Mouse (Mus musculus): ENCODE measurements around the gene C2cd5. TPM values are rescaled to one million over a fixed set of nuclear protein-coding genes. Genes with fewer than 3 reads are reported as not detected.

The C2cd5 gene
- total and polyA plus RNA-seq, 2 experiments from 2014 or later = 22.9 to 41.4 TPM

DNA sequence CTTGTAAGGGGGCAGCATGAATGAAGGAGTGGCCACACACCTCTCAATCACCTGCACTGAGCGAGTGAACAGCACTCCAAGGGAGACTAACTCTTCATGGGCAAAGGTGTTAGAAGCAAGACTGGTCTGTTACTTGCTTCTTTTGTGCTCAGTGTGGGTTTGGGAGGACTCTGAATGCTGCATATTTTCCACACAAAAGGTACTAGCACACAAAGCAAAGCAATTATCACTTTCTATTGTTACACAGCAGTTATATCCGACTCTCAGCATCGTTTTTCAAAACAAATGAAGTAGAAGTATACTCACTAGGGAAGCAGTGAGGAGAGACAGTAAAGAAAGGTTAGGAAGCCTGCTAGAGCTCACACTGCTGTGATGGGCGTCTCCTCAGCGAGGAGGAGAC, 48.4 kb downstream of the C2cd5 start:
- H3K9me3 ChIP-seq (ENCODE audit: low read length) = no peaks in the 10 kb centered on the region
- peaks cover 19% of the 10 kb centered on the region; the same call in 1 of the 2 replicates for H3K36me3 ChIP-seq (ENCODE audit: insufficient read depth, low read length)
- H3K4me3 ChIP-seq (ENCODE audit: low read depth, low read length) = no peak overlapping the region
- no peak overlapping the region for H3K9ac ChIP-seq (replicated peaks; ENCODE audit: low read length, poor library complexity, severe bottlenecking)
- no peaks in the 10 kb centered on the region for H3K27me3 ChIP-seq (ENCODE audit: insufficient read depth, low read length)
- DNase-seq (ENCODE audit: low spot score) (no peak), ATAC-seq (ENCODE audit: low FRiP score) (no peak)
- TF ChIP-seq CTCF (IDR thresholded peaks at IDR 0.05) = no peak
- no peak overlapping the region for H3K4me2 ChIP-seq (ENCODE audit: low read depth, low read length, poor library complexity, severe bottlenecking)
- no peak overlapping the region for H3K27ac ChIP-seq (ENCODE audit: low read depth, low read length)
- WGBS = 93% methylated on average over 5 of the region's 5 CpGs
- H3K4me1 ChIP-seq (ENCODE audit: insufficient read depth, low read length) = no peaks in the 10 kb centered on the region

DNA sequence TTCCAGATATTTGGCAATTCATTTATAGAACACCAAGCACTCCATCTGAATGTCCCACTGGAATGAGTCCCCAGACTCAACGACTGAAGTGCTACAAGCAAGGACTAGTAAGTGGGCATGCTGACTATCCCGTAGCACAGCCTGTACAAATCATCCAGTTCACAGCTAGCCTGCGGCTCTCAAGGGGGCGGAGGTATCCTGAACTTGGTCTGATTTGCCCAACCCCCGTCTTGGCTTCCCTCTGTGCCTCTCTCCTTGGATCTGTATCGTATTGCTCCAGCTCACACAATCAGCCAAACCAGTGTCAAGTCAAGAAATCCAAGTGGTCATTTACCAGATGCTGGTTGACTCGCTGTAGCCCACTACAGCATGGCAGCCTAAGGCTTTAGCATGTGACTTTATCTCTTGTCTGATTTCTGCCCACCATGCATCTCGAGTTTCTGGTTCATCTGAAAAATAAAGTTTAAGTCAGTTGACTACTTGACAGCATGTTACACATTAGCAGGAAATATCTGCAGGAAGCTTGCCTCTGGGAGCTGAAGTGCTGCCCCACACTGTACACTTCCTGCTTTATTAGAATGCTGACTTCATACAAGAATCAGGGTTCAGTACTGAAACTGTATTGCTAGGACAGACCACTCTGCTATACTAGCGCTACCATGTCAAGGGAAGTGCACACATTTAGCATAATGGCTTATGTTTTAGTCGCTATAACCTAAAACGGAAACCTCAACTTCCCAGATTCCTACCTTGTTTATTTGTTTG, 50.0 kb downstream of the C2cd5 start:
- Histone ChIP-seq H3K4me1 (ENCODE audit: insufficient read depth, low read length) (no peaks in the 10 kb centered on the region), H3K27me3 (ENCODE audit: insufficient read depth, low read length) (no peaks in the 10 kb centered on the region), H3K27ac (ENCODE audit: low read depth, low read length) (no peak overlapping the region), H3K9me3 (ENCODE audit: low read length) (no peaks in the 10 kb centered on the region), H3K9ac (replicated peaks; ENCODE audit: low read length, poor library complexity, severe bottlenecking) (no peak overlapping the region), H3K36me3 (ENCODE audit: insufficient read depth, low read length) (peaks cover 19% of the 10 kb centered on the region; the same call in 1 of the 2 replicates), H3K4me3 (ENCODE audit: low read depth, low read length) (no peak overlapping the region), H3K4me2 (ENCODE audit: low read depth, low read length, poor library complexity, severe bottlenecking) (no peak overlapping the region)
- TF ChIP-seq CTCF (IDR thresholded peaks at IDR 0.05) = no peak
- DNase-seq (ENCODE audit: low spot score) (no peak), ATAC-seq (ENCODE audit: low FRiP score) (no peak)
- WGBS = 80% methylated on average over 11 of the region's 11 CpGs

DNA sequence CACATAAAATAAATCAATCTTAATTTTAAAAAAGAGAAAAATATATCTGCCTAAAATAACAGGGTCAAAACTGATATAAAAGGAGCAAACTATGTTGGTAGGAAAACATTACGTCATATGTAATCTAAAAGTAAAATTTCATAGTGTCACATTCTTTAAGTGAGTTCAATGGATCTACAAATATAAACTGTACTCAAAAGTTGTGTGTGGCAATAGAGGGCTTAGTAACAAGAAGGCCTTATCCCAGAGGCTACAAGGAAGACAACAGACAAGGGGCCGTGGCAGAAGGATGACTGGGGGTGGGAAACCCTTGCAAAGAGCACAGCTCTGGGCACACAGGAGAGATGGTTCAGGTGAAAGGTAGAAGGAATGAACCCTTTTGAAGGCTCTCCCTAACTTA, 50.8 kb downstream of the C2cd5 start:
- DNase-seq (ENCODE audit: low spot score) (no peak), ATAC-seq (ENCODE audit: low FRiP score) (no peak)
- H3K27ac ChIP-seq (ENCODE audit: low read depth, low read length) = no peak overlapping the region
- no peaks in the 10 kb centered on the region for H3K4me1 ChIP-seq (ENCODE audit: insufficient read depth, low read length)
- H3K36me3 ChIP-seq (ENCODE audit: insufficient read depth, low read length) = peaks cover 16% of the 10 kb centered on the region; the same call in 1 of the 2 replicates
- no peak for TF ChIP-seq CTCF (IDR thresholded peaks at IDR 0.05)
- H3K4me3 ChIP-seq (ENCODE audit: low read depth, low read length) = no peak overlapping the region
- H3K9me3 ChIP-seq (ENCODE audit: low read length) = no peaks in the 10 kb centered on the region
- no peak overlapping the region for H3K4me2 ChIP-seq (ENCODE audit: low read depth, low read length, poor library complexity, severe bottlenecking)
- no peaks in the 10 kb centered on the region for H3K27me3 ChIP-seq (ENCODE audit: insufficient read depth, low read length)
- WGBS = 91% methylated on average over 2 of the region's 2 CpGs
- H3K9ac ChIP-seq (replicated peaks; ENCODE audit: low read length, poor library complexity, severe bottlenecking) = no peak overlapping the region

DNA sequence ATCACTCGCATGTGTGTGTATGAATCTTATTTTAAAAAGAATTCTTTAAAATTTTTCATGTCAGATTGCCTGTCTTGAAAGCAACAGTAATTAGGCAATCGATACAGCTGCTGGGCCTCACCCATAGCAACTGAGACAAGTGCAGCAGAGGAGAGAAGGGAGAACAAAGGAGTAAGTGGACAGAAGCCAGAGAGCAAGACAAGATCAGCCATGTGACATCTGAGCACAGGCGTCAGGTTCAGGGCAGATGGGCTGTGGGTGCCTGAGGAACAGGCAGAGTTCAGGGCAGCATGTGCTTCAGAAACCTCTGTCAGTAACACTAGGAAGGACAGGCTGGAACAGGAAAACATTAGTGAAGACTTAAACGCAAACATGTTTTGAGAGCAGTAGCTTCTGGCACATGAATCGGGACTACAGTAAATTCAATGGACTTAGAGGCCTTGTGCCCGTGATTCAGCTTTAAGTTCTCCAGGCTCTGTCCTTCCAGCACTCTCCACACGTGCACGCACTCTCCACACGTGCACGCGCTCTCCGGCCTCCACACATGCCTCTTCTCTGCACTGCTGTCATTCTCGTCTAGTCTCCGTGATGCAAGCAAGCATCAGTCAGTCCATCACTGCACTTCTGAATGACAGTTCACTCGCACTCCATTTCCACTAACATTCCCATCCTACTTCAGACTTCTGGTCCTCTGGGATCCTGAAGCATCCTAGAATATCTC, 52.2 kb downstream of the C2cd5 start:
- Histone ChIP-seq H3K9me3 (ENCODE audit: low read length) (no peaks in the 10 kb centered on the region), H3K27me3 (ENCODE audit: insufficient read depth, low read length) (no peaks in the 10 kb centered on the region), H3K27ac (ENCODE audit: low read depth, low read length) (no peak overlapping the region), H3K4me1 (ENCODE audit: insufficient read depth, low read length) (no peaks in the 10 kb centered on the region), H3K4me2 (ENCODE audit: low read depth, low read length, poor library complexity, severe bottlenecking) (no peak overlapping the region), H3K4me3 (ENCODE audit: low read depth, low read length) (no peak overlapping the region), H3K9ac (replicated peaks; ENCODE audit: low read length, poor library complexity, severe bottlenecking) (no peak overlapping the region), H3K36me3 (ENCODE audit: insufficient read depth, low read length) (peaks cover 16% of the 10 kb centered on the region; the same call in 1 of the 2 replicates)
- DNase-seq (ENCODE audit: low spot score) (peak; percentile 6), ATAC-seq (ENCODE audit: low FRiP score) (no peak)
- no peak for TF ChIP-seq CTCF (IDR thresholded peaks at IDR 0.05)
- WGBS = 80% methylated on average over 15 of the region's 15 CpGs

DNA sequence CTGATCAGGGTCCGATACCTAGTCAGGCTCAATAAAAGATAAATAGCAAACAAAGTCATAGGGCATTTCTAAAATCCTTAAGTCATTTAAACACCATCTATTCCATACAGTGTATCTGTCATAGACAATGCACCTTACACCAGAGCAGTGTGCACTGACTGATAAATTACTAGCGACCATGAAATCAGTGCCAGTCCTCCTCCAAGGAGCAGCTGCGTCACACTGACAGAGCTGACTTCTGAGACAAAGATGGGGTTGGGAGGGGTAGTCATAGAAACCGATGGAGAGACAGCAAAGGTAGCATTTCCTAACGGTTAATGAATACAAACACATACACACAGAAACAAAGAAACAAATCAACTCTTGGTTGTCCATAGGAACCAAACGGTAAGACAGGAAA, 58.4 kb downstream of the C2cd5 start:
- Histone ChIP-seq H3K27me3 (ENCODE audit: insufficient read depth, low read length) (no peaks in the 10 kb centered on the region), H3K4me2 (ENCODE audit: low read depth, low read length, poor library complexity, severe bottlenecking) (no peak overlapping the region), H3K4me1 (ENCODE audit: insufficient read depth, low read length) (no peaks in the 10 kb centered on the region), H3K4me3 (ENCODE audit: low read depth, low read length) (no peak overlapping the region), H3K9me3 (ENCODE audit: low read length) (no peaks in the 10 kb centered on the region), H3K36me3 (ENCODE audit: insufficient read depth, low read length) (peaks cover 18% of the 10 kb centered on the region), H3K27ac (ENCODE audit: low read depth, low read length) (no peak overlapping the region), H3K9ac (replicated peaks; ENCODE audit: low read length, poor library complexity, severe bottlenecking) (no peak overlapping the region)
- 66% methylated on average over 6 of the region's 6 CpGs for WGBS
- DNase-seq (ENCODE audit: low spot score) = peak; percentile 19
- ATAC-seq (ENCODE audit: low FRiP score) = no peak
- TF ChIP-seq CTCF (IDR thresholded peaks at IDR 0.05) = no peak

DNA sequence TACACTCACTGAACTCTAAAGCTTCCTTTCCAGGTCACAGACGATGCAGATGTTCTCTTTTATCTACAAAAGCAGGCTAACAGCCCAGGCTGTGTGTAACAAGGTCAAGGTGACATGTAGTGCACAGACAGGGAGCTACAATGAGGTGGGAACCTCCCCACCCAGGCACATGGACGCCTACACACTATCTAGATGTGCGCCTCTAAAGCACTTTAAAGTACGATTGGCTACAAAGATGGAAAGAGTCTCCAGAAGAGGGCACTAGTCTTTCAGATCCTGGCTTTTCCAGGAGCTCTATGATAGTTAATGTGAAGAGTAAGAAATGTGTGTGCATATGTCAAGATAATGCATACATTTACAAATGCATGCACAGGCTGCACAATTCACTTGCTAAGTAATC, 64.7 kb downstream of the C2cd5 start:
- no peak overlapping the region for H3K4me2 ChIP-seq (ENCODE audit: low read depth, low read length, poor library complexity, severe bottlenecking)
- no peak overlapping the region for H3K4me3 ChIP-seq (ENCODE audit: low read depth, low read length)
- no peaks in the 10 kb centered on the region for H3K4me1 ChIP-seq (ENCODE audit: insufficient read depth, low read length)
- H3K9ac ChIP-seq (replicated peaks; ENCODE audit: low read length, poor library complexity, severe bottlenecking) = no peak overlapping the region
- peak; percentile 67 for TF ChIP-seq CTCF (IDR thresholded peaks at IDR 0.05)
- DNase-seq (ENCODE audit: low spot score) (peak; percentile 48), ATAC-seq (ENCODE audit: low FRiP score) (no peak; the same call in 1 of the 2 replicates)
- no peaks in the 10 kb centered on the region for H3K27me3 ChIP-seq (ENCODE audit: insufficient read depth, low read length)
- H3K9me3 ChIP-seq (ENCODE audit: low read length) = no peaks in the 10 kb centered on the region
- 59% methylated on average over 4 of the region's 4 CpGs for WGBS
- H3K27ac ChIP-seq (ENCODE audit: low read depth, low read length) = no peak overlapping the region
- peaks cover 55% of the 10 kb centered on the region for H3K36me3 ChIP-seq (ENCODE audit: insufficient read depth, low read length)

All from midbrain, postnatal 0 days (tissue).